Mouse (Mus musculus) induced T-regulatory cell, adult 2 months (primary cell): Measurements from ENCODE around the gene Moap1.

Experiments
- DNase-seq: peaks from one replicate; pipeline ENCODE4 v3.0.0-alpha.2; 2012; ENCODE audit warnings: low read depth

The Moap1 gene

GRCm38 (mm10) chr12:102705906-102706640, 37.4 kb downstream of the Moap1 start:
- DNase-seq: no peak

GRCm38 (mm10) chr12:102705216-102705871, 38.1 kb downstream of the Moap1 start:
- DNase-seq: peak; percentile 93

- peak; percentile 85 for DNase-seq
Measured at GRCm38 (mm10) chr12:102704457-102705198, 38.8 kb downstream of the Moap1 start, which contains the start of gene Itpk1. Itpk1 (minus strand) TSS chr12:102704930.

- peak; percentile 61 for DNase-seq
Measured at GRCm38 (mm10) chr12:102703921-102704408, 39.5 kb downstream of the Moap1 start.

- DNase-seq: no peak
Measured at GRCm38 (mm10) chr12:102703441-102703840, 40.0 kb downstream of the Moap1 start.

- DNase-seq: peak; percentile 56
Measured at GRCm38 (mm10) chr12:102703111-102703412, 40.4 kb downstream of the Moap1 start.

- peak; percentile 96 for DNase-seq
Measured at GRCm38 (mm10) chr12:102702356-102703110, 40.9 kb downstream of the Moap1 start.

GRCm38 (mm10) chr12:102701691-102702207, 41.7 kb downstream of the Moap1 start:
- no peak for DNase-seq

GRCm38 (mm10) chr12:102700453-102700852, 43.0 kb downstream of the Moap1 start:
- DNase-seq: no peak

- DNase-seq: peak; percentile 74
Measured at GRCm38 (mm10) chr12:102699156-102699555, 44.3 kb downstream of the Moap1 start.

GRCm38 (mm10) chr12:102698089-102698684, 45.3 kb downstream of the Moap1 start:
- peak; percentile 62 for DNase-seq

GRCm38 (mm10) chr12:102697381-102697780, 46.1 kb downstream of the Moap1 start:
- no peak for DNase-seq

- DNase-seq: peak; percentile 55
Measured at GRCm38 (mm10) chr12:102696635-102697354, 46.7 kb downstream of the Moap1 start.

- peak; percentile 76 for DNase-seq
Measured at GRCm38 (mm10) chr12:102695369-102696239, 47.9 kb downstream of the Moap1 start.
